Comparison of ENCODE assay signal across 8 mouse cellular contexts in genomic region chr4:43442044-43442443, GRCm38 (mm10). TPM values are rescaled to one million over a fixed set of nuclear protein-coding genes. Genes with fewer than 3 reads are reported as not detected.
A peak's percentile ranks its signal among the peaks of the same experiment; 100 is the strongest.
DNase-seq lines count a peak whose midpoint lies in the region; ATAC-seq lines count a peak whose summit lies in the region.

No protein-coding gene starts in this region.

- peaks cover 13% of the 10 kb centered on the region for H3K4me1 ChIP-seq in hindbrain, embryonic 12.5 days

- DNase-seq in NIH3T3 (ENCODE audit: low read depth), result peak; percentile 99
- peak; percentile 100 for DNase-seq in cerebellum, postnatal 10 days
- DNase-seq in frontal cortex, postnatal 10 days (ENCODE audit: low spot score in 2 of 2), result peak; percentile 97 to 100
- DNase-seq in layer of hippocampus, postnatal 14 days (ENCODE audit: low spot score in 2 of 2), result peak; percentile 99
- peak; percentile 100 for DNase-seq in lung, postnatal 14 days
- peak; percentile 99 for DNase-seq in retina, adult 2 months (ENCODE audit: low read depth, low spot score)
- DNase-seq in thymus, postnatal 36 days, result peak; percentile 98 to 99

- H3K27me3 ChIP-seq in hindbrain, embryonic 12.5 days, result no peaks in the 10 kb centered on the region

- H3K36me3 ChIP-seq in hindbrain, embryonic 12.5 days, result peaks cover 23% of the 10 kb centered on the region

- H3K9ac ChIP-seq in hindbrain, embryonic 12.5 days, result peak overlapping the region; percentile 100

- H3K27ac ChIP-seq in hindbrain, embryonic 12.5 days, result peak overlapping the region; percentile 95

- no peaks in the 10 kb centered on the region for H3K9me3 ChIP-seq in hindbrain, embryonic 12.5 days (replicated peaks)

- peak; percentile 94 for ATAC-seq in hindbrain, embryonic 12.5 days (ENCODE audit: low FRiP score)

- H3K4me3 ChIP-seq in hindbrain, embryonic 12.5 days, result peak overlapping the region; percentile 95

- peak overlapping the region; percentile 92 for H3K4me2 ChIP-seq in hindbrain, embryonic 12.5 days (replicated peaks)

- WGBS in hindbrain, embryonic 12.5 days, result under 1% methylated on average over 33 of the region's 33 CpGs

RNA-seq across cellular contexts. Expression of gene Tesk1, which starts 0.3 kb away (rescaled TPM):
- 15.7 and 16.2 TPM in 2 replicates for polyA plus RNA-seq in hindbrain, embryonic 12.5 days (2016; fragmentation: Nextera tagmentation; extraction: Ambion mirVana)
- total RNA-seq in layer of hippocampus, postnatal 14 days (2021), result 10 to 100 TPM; 63.0 to 64.4 TPM

RNA-seq across cellular contexts. Expression of gene Cd72, which starts 12.4 kb away (rescaled TPM):
- 2.0 and 3.8 TPM in 2 replicates for polyA plus RNA-seq in hindbrain, embryonic 12.5 days (2016; fragmentation: Nextera tagmentation; extraction: Ambion mirVana)
- total RNA-seq in layer of hippocampus, postnatal 14 days (2021), result not detected

RNA-seq across cellular contexts. Expression of gene Fam166b, which starts 13.1 kb away (rescaled TPM):
- 1.3 TPM in 1 of 2 replicates, not detected in the other for polyA plus RNA-seq in hindbrain, embryonic 12.5 days (2016; fragmentation: Nextera tagmentation; extraction: Ambion mirVana)
- total RNA-seq in layer of hippocampus, postnatal 14 days (2021), result 1 to 10 TPM in 1 of 2 experiments, under 1 TPM in 1; 0.76 to 2.4 TPM

RNA-seq across cellular contexts. Expression of gene Sit1, which starts 41.5 kb away (rescaled TPM):
- polyA plus RNA-seq in hindbrain, embryonic 12.5 days (2016; fragmentation: Nextera tagmentation; extraction: Ambion mirVana), result not detected in 2 replicates
- total RNA-seq in layer of hippocampus, postnatal 14 days (2021), result not detected

RNA-seq across cellular contexts. Expression of gene Ccdc107, which starts 50.7 kb away (rescaled TPM):
- polyA plus RNA-seq in hindbrain, embryonic 12.5 days (2016; fragmentation: Nextera tagmentation; extraction: Ambion mirVana), result 50.8 and 51.4 TPM in 2 replicates
- total RNA-seq in layer of hippocampus, postnatal 14 days (2021), result 10 to 100 TPM; 26.0 to 28.3 TPM

Comparison
In these comparisons a context has a peak if more than half of its experiments do, and no peak if none do; other contexts are left out.
1. Peak in every context shown above with its lines: DNase-seq, ATAC-seq, H3K4me3 ChIP-seq and H3K27ac ChIP-seq.